In genomic region chrX:59999221-60000083, GRCm38 (mm10) we compare ENCODE assay signal across 38 mouse cellular contexts. TPM values are rescaled to one million over a fixed set of nuclear protein-coding genes. Genes with fewer than 3 reads are reported as not detected.
DNase-seq lines count a peak whose midpoint lies in the region; ATAC-seq and TF ChIP-seq lines count a peak whose summit lies in the region.
"Had no signal": no experiment of that assay in that cellular context is flagged by ENCODE, and none has a peak within 500 bp of the region (broad histone marks: within the 10 kb centered on the region; RNA-seq: fewer than 3 reads in every experiment).

TSS of gene F9 (plus strand) at chrX:59999464.

- WGBS in liver, adult 2 months, result 17% methylated on average over 10 of the region's 10 CpGs
- WGBS in liver, embryonic 12.5 days (ENCODE audit: insufficient replicate concordance), result 52% methylated on average over 10 of the region's 10 CpGs

- TF ChIP-seq CTCF in liver, adult 2 months (IDR thresholded peaks at IDR 0.05; ENCODE audit: low read depth, low read length), result no peak

- H3K4me2 ChIP-seq in liver, embryonic 12.5 days, result no peak within 1 kb of the TSS
- H3K4me2 ChIP-seq: embryonic facial prominence, embryonic 13.5 days; intestine, embryonic 15.5 days; limb, embryonic 15.5 days; midbrain, embryonic 11.5 days; neural tube, embryonic 13.5 days had no signal

- H3K27me3 ChIP-seq in liver, adult 2 months (ENCODE audit: control insufficient read depth, insufficient read depth, low read length), result no peaks in the 10 kb centered on the region
- H3K27me3 ChIP-seq in liver, embryonic 12.5 days (replicated peaks), result no peaks in the 10 kb centered on the region
- H3K27me3 ChIP-seq: embryonic facial prominence, embryonic 13.5 days; intestine, embryonic 15.5 days; limb, embryonic 15.5 days; neural tube, embryonic 13.5 days had no signal

- no peaks in the 10 kb centered on the region for H3K4me1 ChIP-seq in liver, adult 2 months (ENCODE audit: control insufficient read depth, insufficient read depth, low read length)
- no peaks in the 10 kb centered on the region for H3K4me1 ChIP-seq in liver, embryonic 12.5 days
- H3K4me1 ChIP-seq: embryonic facial prominence, embryonic 13.5 days; forebrain, embryonic 10.5 days; intestine, embryonic 15.5 days; limb, embryonic 10.5 days; limb, embryonic 15.5 days; neural tube, embryonic 13.5 days had no signal

- H3K79me2 ChIP-seq in liver, adult 2 months (ENCODE audit: control insufficient read depth, insufficient read depth, low read length), result no peaks in the 10 kb centered on the region

- peaks cover under 1% of the 10 kb centered on the region; the same call in 1 of the 2 replicates for H3K36me3 ChIP-seq in liver, adult 2 months (ENCODE audit: control insufficient read depth, insufficient read depth, low read length)
- no peaks in the 10 kb centered on the region for H3K36me3 ChIP-seq in liver, embryonic 12.5 days
- H3K36me3 ChIP-seq: embryonic facial prominence, embryonic 13.5 days; forebrain, embryonic 10.5 days; G1E; intestine, embryonic 15.5 days; limb, embryonic 10.5 days; limb, embryonic 15.5 days; neural tube, embryonic 13.5 days had no signal

- no peak for ATAC-seq in liver, embryonic 12.5 days
- ATAC-seq in common myeloid progenitor, adult 5-6 weeks (replicated peaks; ENCODE audit: low read depth, poor library complexity, severe bottlenecking), result peak; percentile 69
- peak; percentile 58 for ATAC-seq in megakaryocyte, adult 5-6 weeks (ENCODE audit: poor library complexity, severe bottlenecking)
- ATAC-seq in monocyte, adult 5-6 weeks (replicated peaks; ENCODE audit: insufficient number of reproducible peaks, low FRiP score, low TSS enrichment, poor library complexity, severe bottlenecking), result no peak
- ATAC-seq: forebrain, embryonic 16.5 days; hindbrain, embryonic 16.5 days; intestine, embryonic 15.5 days; midbrain, embryonic 16.5 days had no signal

- H3K9ac ChIP-seq in liver, adult 2 months (ENCODE audit: low read depth, low read length), result peak within 1 kb of the TSS; percentile 45
- no peak within 1 kb of the TSS for H3K9ac ChIP-seq in liver, embryonic 12.5 days
- H3K9ac ChIP-seq: embryonic facial prominence, embryonic 13.5 days; intestine, embryonic 15.5 days; limb, embryonic 15.5 days; neural tube, embryonic 13.5 days had no signal

- peak within 1 kb of the TSS; percentile 62 for H3K4me3 ChIP-seq in liver, adult 2 months (ENCODE audit: insufficient read depth, low read depth, low read length)
- no peak within 1 kb of the TSS for H3K4me3 ChIP-seq in liver, embryonic 12.5 days
- H3K4me3 ChIP-seq: embryonic facial prominence, embryonic 13.5 days; forebrain, embryonic 10.5 days; gastrocnemius, adult 2 months; intestine, embryonic 15.5 days; limb, embryonic 10.5 days; limb, embryonic 15.5 days; myocyte; neural tube, embryonic 13.5 days had no signal

- peak within 1 kb of the TSS; percentile 33 for H3K27ac ChIP-seq in liver, adult 2 months (replicated peaks; ENCODE audit: insufficient read depth, low read depth, low read length)
- no peak within 1 kb of the TSS for H3K27ac ChIP-seq in liver, embryonic 12.5 days
- H3K27ac ChIP-seq: embryonic facial prominence, embryonic 13.5 days; forebrain, embryonic 10.5 days; gastrocnemius, adult 2 months; intestine, embryonic 15.5 days; kidney, postnatal 0 days; limb, embryonic 10.5 days; limb, embryonic 15.5 days; neural tube, embryonic 13.5 days; stomach, postnatal 0 days had no signal

- H3K9me3 ChIP-seq in liver, embryonic 12.5 days (replicated peaks), result no peaks in the 10 kb centered on the region
- H3K9me3 ChIP-seq: embryonic facial prominence, embryonic 13.5 days; forebrain, embryonic 10.5 days; G1E; intestine, embryonic 15.5 days; limb, embryonic 10.5 days; limb, embryonic 15.5 days; neural tube, embryonic 13.5 days had no signal

- no peak for TF ChIP-seq POLR2A in liver, adult 2 months (IDR thresholded peaks at IDR 0.05; ENCODE audit: extremely low read depth, insufficient read depth, low read length)

- intact Hi-C loops in left cerebral cortex, postnatal 25 days (cut with DNase I), result no loop called here

- DNase-seq in liver, adult 2 months (ENCODE audit: extremely low read depth, low read depth, low spot score), result peak; percentile 96
- peak; percentile 62 for DNase-seq in A20 (ENCODE audit: low read depth, low spot score)
- DNase-seq in embryo, embryonic 10 days (ENCODE audit: low spot score), result no peak
- DNase-seq in left cerebral cortex, postnatal 25 days (ENCODE audit: low spot score in 2 of 2), result no peak
- DNase-seq: adrenal gland, postnatal 36 days; cerebellum, adult 2 months; cerebellum, postnatal 14 days; embryo, embryonic 11 days; gastrocnemius, adult 2 months; heart, postnatal 14 days; kidney, adult 2 months; layer of hippocampus, postnatal 36 days; lung, adult 2 months; lung, postnatal 10 days; thymus, adult 2 months; thymus, postnatal 36 days had no signal

RNA-seq across cellular contexts. Expression of gene F9, which starts in this region (rescaled TPM):
- 114 and 168 TPM in 2 replicates for total RNA-seq in liver, adult 2 months (2014; rRNA removed)
- 24.5 and 30.2 TPM in 2 replicates for polyA plus RNA-seq in liver, adult 2 months (2012; rRNA removed)
- 0.53 and 0.58 TPM in 2 replicates for polyA plus RNA-seq in liver, embryonic 12.5 days (2016; fragmentation: Nextera tagmentation; extraction: Ambion mirVana)
- not detected in 2 replicates for total RNA-seq in common myeloid progenitor, adult 5-6 weeks (2017)
- not detected in 2 replicates for total RNA-seq in megakaryocyte, adult 5-6 weeks (2015)
- 0.04 TPM in 1 of 2 replicates, not detected in the other for total RNA-seq in megakaryocyte, adult 5-6 weeks (2017)
- 0.29 to 0.64 TPM (median 0.39 TPM) in 3 replicates for total RNA-seq in monocyte, adult 5-6 weeks (2017)
- under 1 TPM; 0.34 to 0.41 TPM for total RNA-seq in left cerebral cortex, postnatal 25 days (2021)
- total RNA-seq: adrenal gland, postnatal 36 days; G1E; gastrocnemius, adult 2 months; heart, postnatal 14 days had no signal
- polyA plus RNA-seq: C2C12; embryonic facial prominence, embryonic 13.5 days; forebrain, embryonic 10.5 days; forebrain, embryonic 16.5 days; G1E; heart, embryonic 14.5 days; hindbrain, embryonic 11.5 days; hindbrain, embryonic 16.5 days; kidney, adult 2 months; kidney, postnatal 0 days; limb, embryonic 10.5 days; limb, embryonic 15.5 days; midbrain, embryonic 11.5 days; midbrain, embryonic 16.5 days; myocyte; neural tube, embryonic 13.5 days; small intestine, adult 2 months; stomach, postnatal 0 days had no signal

Comparison
In these comparisons a context has a peak if more than half of its experiments do, and no peak if none do; other contexts are left out.
1. RNA of gene F9 (total RNA-seq): 114 to 168 TPM in liver, adult 2 months; 0.34 to 0.41 TPM in left cerebral cortex, postnatal 25 days, 0.29 to 0.64 TPM in monocyte, adult 5-6 weeks, 0.04 TPM in megakaryocyte, adult 5-6 weeks and not detected in common myeloid progenitor, adult 5-6 weeks; every median in the first group is over 10 times any median in the second.
2. RNA of gene F9 (polyA plus RNA-seq): 24.5 to 30.2 TPM in liver, adult 2 months; 0.53 to 0.58 TPM in liver, embryonic 12.5 days; every median in the first group is over 10 times any median in the second.
3. Peak in ATAC-seq in common myeloid progenitor, adult 5-6 weeks; RNA of the gene not detected or under 1 TPM.
4. Peak in ATAC-seq in megakaryocyte, adult 5-6 weeks; RNA of the gene not detected or under 1 TPM.
5. DNase-seq: peak in liver, adult 2 months (single experiment) and A20 (single experiment); none in embryo, embryonic 10 days (single experiment) and left cerebral cortex, postnatal 25 days (0 of 2).